Mouse (Mus musculus) heart, adult 11 months (tissue): Measurements from ENCODE around the gene Six5.

ENCODE experiments used
- DNase-seq: peaks from one replicate; pipeline ENCODE4 v3.0.0; 2022

Six5 gene

GRCm38 (mm10) chr7:19075723-19076585 lies 18.4 kb upstream of the Six5 start, which contains the start of gene Dmwd:
Gene Dmwd, plus strand, starts transcription at chr7:19076227.
- peak; percentile 100 for DNase-seq

DNA sequence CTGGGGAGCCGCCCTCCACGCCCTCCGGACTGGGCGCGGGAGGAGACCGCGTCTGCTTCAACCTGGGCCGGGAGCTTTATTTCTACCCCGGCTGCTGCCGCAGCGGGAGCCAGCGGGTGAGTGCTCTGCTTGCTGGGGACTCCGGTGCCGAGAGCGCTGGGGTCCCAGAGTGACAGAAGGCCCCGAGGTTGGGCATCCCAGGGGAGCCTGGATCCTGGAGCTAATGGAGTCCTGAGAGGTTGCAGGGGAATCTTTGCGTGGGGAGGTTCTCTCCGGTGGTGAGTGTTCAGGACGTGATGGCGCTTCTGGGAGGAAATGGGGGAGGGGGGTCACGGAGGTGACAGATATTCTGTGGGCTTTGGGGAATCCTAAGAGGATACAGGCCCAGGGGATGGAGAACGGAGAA lies 17.8 kb upstream of the Six5 start:
- peak; percentile 96 for DNase-seq

DNA sequence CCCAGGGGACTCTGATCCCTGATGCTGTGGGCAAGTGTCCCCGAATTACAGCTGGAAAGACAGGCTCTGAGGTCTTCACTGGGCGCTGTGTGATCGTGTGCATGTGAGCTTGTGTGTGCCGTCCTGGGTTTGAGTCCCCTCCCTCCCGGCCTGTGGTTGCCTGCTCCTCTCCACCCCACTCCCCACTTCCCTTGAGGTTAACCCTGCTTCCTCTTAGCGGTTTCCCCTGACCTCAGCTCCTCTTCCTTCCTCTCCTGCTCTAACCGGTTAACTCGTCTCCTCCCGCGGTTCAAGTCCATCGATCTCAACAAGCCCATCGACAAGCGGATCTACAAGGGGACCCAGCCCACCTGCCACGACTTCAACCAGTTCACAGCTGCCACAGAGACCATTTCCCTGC lies 16.6 kb upstream of the Six5 start:
- DNase-seq = peak; percentile 97

DNA sequence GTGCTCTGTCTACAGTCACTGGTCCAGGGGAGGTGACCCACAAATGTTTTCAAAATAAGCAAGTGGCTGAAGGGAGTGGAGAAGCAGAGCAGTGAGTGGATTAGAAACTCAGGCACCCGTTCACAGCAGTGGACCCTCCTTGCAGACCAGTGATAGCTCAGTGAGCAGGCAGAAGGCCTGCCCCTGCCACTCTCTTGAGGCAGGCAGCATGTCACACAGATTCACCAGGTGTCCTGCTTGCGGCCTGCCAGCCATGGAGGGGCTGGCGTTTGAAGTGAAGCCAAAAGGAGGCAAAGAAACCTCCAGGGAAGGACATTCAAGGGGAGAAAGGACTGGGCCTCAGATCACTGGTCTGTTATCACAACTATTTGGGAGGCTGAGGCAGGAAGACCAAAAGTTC lies 15.7 kb upstream of the Six5 start:
- DNase-seq = peak; percentile 91

DNA sequence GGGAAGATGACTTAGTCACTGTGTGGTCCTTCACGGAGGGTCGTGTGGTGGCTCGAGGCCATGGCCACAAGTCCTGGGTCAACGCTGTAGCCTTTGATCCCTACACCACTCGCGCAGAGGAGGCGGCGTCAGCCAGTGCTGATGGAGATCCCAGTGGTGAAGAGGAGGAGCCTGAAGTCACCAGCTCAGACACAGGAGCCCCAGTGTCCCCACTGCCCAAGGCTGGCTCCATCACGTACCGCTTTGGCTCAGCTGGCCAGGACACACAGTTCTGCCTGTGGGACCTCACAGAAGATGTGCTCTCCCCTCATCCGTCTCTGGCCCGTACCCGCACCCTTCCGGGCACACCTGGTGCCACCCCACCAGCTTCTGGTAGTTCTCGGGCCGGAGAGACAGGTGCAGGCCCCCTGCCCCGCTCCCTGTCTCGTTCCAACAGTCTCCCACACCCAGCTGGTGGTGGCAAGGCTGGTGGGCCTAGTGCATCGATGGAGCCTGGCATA lies 13.9 kb upstream of the Six5 start:
- peak; percentile 90 for DNase-seq

GRCm38 (mm10) chr7:19082171-19082570 lies 12.2 kb upstream of the Six5 start:
- peak; percentile 94 for DNase-seq

DNA sequence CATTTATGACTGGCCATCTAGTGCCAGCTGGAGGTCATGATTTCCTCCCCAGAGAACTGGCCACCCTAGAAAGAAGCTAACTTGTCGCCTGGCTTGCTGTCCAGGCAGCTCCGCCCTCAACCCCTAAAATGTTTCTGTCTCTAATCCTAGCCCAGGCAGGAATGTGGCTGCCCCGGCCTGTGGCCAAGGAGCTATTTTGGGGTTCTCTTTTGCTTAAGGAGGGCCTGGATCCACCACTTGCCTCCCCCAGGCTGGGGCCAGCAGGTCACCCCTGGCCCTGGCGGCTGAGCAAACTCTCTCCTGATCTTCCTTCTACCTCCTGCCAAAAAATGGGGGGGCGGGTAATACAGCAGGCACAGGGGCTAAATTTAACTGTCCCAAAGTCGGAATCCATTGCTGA lies 11.3 kb upstream of the Six5 start:
- DNase-seq = peak; percentile 99

- DNase-seq = peak; percentile 98
Observed at GRCm38 (mm10) chr7:19083701-19084100, 10.7 kb upstream of the Six5 start, which contains the start of gene Dmpk. Gene Dmpk, plus strand, starts transcription at chr7:19083849.

GRCm38 (mm10) chr7:19084277-19084771 lies 10.1 kb upstream of the Six5 start:
- peak; percentile 97 for DNase-seq

DNA sequence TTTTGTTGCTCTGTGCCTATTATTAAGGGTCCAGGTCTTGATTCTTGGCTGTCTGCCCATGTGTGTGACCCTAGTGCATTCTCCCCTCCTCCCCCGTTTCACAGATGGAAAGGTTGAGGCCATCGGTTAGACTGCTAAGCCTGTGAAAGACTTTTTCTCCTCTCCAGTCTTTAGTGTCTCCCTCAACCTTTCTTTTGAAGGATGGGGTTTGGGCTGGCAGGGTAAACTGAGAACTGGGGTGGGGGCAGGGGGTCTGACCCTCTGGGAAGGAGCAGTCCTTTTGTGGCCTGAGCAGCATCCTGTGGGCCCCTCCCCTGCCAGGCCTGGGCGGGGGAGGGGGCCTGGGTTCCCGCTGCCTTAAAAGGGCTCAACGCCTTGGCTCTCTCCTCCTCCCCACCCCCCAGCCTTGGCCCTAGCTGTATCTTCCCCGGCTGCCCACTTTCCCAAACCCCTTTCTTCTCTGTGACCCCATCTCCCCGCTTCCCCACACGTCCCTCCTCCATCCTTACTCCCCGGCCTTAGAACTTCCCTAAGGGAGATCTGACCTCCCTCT lies 9.4 kb upstream of the Six5 start:
- DNase-seq = peak; percentile 94

GRCm38 (mm10) chr7:19085495-19085894 lies 8.9 kb upstream of the Six5 start:
- no peak for DNase-seq

GRCm38 (mm10) chr7:19086042-19086441 lies 8.4 kb upstream of the Six5 start:
- peak; percentile 95 for DNase-seq

DNA sequence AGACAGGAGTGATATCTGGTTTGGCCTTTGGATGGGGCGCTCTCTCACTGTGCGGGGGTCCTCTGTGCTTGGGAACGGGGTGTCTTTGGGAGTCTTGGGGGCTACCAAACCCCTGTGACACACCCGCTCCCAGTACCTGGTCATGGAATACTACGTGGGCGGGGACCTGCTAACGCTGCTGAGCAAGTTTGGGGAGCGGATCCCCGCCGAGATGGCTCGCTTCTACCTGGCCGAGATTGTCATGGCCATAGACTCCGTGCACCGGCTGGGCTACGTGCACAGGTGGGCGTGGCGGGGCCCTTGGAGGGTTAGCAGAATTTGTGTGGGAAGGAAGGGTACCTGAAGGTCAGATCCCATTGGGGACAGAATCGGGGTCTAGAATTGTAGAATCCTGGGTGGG lies 7.6 kb upstream of the Six5 start:
- DNase-seq = peak; percentile 94

GRCm38 (mm10) chr7:19088813-19089212 lies 5.6 kb upstream of the Six5 start:
- DNase-seq = peak; percentile 95

DNA sequence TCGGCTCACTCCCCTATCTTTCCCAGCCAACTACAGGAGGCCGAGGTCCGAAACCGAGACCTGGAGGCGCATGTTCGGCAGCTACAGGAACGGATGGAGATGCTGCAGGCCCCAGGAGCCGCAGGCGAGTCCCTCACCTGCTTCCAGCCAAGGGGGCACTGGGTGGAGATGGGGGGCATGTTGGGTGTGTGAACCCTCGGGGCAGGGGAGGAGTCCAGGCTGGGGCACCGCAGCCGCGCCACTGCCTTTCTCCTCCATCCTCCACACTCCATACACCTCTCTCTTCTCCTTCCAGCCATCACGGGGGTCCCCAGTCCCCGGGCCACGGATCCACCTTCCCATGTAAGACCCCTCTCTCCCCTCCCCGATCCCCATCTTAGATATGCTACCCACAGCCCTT lies 2.5 kb upstream of the Six5 start:
- peak; percentile 94 for DNase-seq

DNA sequence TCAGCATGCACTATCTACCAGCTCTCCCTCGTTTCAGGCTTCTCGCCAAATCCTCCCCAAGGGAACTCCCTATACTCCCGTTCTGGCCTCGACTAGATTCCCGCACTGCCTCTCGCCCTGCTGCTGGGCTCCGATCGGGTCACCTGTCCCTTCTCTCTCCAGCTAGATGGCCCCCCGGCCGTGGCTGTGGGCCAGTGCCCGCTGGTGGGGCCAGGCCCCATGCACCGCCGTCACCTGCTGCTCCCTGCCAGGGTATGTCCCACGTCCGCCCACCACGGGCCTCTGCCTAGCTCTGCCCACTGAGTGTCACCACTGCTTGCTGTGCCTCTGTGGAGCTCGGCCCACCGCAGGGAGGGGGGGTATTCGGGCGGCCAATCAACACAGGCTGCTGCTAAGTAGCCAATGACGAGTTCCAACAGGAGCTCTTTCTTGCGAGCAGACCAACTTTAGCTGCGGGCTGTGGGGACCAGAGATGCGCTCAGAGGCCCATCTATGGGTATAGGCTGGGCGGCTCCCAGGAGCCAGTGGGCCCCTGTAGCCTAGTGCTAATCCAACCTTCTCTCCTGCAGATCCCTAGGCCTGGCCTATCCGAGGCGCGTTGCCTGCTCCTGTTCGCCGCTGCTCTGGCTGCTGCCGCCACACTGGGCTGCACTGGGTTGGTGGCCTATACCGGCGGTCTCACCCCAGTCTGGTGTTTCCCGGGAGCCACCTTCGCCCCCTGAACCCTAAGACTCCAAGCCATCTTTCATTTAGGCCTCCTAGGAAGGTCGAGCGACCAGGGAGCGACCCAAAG lies 1.8 kb upstream of the Six5 start:
- peak; percentile 99 for DNase-seq

- DNase-seq = peak; percentile 98
Observed at GRCm38 (mm10) chr7:19093174-19093521, 1.2 kb upstream of the Six5 start.

DNA sequence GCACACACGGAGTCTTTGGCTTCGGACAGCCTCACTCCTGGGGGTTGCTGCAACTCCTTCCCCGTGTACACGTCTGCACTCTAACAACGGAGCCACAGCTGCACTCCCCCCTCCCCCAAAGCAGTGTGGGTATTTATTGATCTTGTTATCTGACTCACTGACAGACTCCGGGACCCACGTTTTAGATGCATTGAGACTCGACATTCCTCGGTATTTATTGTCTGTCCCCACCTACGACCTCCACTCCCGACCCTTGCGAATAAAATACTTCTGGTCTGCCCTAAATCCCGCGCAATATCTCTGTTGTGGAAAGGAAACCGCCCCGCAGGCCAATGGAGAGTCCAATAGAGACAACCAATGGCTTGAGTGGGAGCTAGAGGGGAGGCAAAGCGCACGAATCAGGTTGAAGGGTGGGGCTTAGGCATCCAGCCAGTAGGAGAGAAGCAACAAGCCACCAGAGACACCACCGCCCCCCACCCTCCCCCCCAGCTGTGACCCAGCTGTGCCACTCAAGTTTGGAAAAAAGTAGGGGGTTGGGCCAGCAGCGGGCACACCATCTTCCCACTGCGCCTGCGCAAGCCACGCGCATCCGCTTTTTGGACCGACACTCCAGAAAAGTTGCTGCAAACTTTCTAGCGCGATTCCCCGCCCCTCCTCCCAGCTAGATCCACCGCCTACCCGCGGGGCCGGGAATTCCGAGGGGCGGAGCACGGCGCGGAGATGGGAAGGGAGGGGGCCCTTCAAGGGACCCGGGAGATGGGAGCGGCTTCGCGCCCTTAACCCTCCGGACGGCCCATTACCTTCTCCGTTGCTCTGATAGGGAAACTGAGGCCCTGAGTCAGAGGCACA lies 633 bp upstream of the Six5 start:
- DNase-seq = peak; percentile 100

DNA sequence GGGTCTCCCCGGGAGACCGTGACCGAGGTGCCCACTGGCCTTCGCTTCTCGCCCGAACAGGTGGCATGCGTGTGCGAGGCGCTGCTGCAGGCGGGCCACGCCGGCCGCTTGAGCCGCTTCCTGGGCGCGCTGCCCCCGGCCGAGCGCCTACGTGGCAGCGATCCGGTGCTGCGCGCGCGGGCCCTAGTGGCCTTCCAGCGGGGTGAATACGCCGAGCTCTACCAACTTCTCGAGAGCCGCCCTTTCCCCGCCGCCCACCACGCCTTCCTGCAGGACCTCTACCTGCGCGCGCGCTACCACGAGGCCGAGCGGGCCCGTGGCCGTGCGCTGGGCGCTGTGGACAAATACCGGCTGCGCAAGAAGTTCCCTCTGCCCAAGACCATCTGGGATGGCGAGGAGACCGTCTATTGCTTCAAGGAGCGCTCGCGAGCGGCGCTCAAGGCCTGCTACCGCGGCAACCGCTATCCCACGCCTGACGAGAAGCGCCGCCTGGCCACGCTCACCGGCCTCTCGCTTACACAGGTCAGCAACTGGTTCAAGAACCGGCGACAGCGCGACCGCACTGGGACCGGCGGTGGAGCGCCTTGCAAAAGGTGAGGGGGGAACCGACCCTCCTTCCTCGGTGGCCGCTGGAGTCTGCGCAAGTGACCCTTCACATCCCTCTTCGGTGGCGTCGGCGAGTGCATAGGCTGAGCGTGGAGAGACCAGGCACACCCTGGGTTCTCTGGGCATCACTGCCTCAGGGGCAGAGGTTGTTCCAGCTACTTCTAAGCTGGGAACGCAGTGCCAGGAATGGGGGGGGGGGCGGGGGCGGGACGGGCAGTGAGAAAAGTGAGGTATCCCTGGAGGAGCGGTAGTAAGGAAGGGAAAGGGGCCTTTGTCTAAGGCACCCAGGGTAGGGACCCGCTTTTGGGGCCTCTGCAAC lies 694 bp downstream of the Six5 start:
- peak; percentile 97 for DNase-seq

DNA sequence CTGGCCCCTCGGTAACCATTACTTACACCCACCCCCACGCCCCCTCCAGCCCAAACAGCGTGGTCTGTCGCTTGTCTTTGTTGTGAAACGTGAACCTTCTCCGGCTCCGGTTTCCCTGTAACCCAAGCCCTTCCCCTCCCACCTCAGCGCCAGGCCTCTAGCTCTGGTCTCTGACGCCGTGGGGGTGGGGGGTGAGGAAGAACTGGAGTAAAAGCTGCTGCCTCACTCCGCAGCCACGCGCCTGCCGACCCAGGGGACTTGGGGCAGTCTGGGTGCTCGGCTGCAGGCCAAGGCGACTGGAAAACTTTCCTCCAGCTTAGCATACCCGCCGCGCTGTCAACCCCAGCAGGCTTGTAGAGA lies 1.3 kb downstream of the Six5 start:
- peak; percentile 97 for DNase-seq

- DNase-seq = peak; percentile 95
Observed at GRCm38 (mm10) chr7:19096421-19096976, 2.1 kb downstream of the Six5 start.
